Mouse (Mus musculus) 416B (cell line): ENCODE measurements around the gene Ier3.

Experiments
- DNase-seq: peaks from one replicate; pipeline ENCODE4 v3.0.0; 2011; ENCODE audit warnings: low read depth

Ier3 gene

GRCm38 (mm10) chr17:35810900-35811648, 10.4 kb upstream of the Ier3 start:
- DNase-seq = no peak

- no peak for DNase-seq
These were observed 9.2 kb upstream of the Ier3 start for GRCm38 (mm10) chr17:35812307-35812706.

- no peak for DNase-seq
These were observed 8.7 kb upstream of the Ier3 start for GRCm38 (mm10) chr17:35812736-35813135.

- peak; percentile 95 for DNase-seq
These were observed 8.2 kb upstream of the Ier3 start for GRCm38 (mm10) chr17:35813245-35813647.

- DNase-seq = no peak
These were observed 7.8 kb upstream of the Ier3 start for GRCm38 (mm10) chr17:35813653-35814052.

- DNase-seq = no peak
These were observed 6.8 kb upstream of the Ier3 start for GRCm38 (mm10) chr17:35814678-35815077.

- DNase-seq = no peak
These were observed 5.6 kb upstream of the Ier3 start for GRCm38 (mm10) chr17:35815836-35816235.

- no peak for DNase-seq
These were observed 4.8 kb upstream of the Ier3 start for GRCm38 (mm10) chr17:35816686-35817085.

- DNase-seq = no peak
These were observed 4.3 kb upstream of the Ier3 start for GRCm38 (mm10) chr17:35817226-35817625.

- no peak for DNase-seq
These were observed 1.4 kb upstream of the Ier3 start for GRCm38 (mm10) chr17:35820111-35820510.

- no peak for DNase-seq
These were observed 1.1 kb downstream of the Ier3 start for GRCm38 (mm10) chr17:35822564-35822963.

GRCm38 (mm10) chr17:35822964-35823937, 1.8 kb downstream of the Ier3 start, which contains the start of gene Flot1:
Flot1 (plus strand) TSS chr17:35823230.
- DNase-seq = peak; percentile 100

- peak; percentile 64 for DNase-seq
These were observed 2.9 kb downstream of the Ier3 start for GRCm38 (mm10) chr17:35824402-35824801.

- DNase-seq = no peak
These were observed 3.8 kb downstream of the Ier3 start for GRCm38 (mm10) chr17:35825109-35825850.

GRCm38 (mm10) chr17:35829737-35830136, 8.3 kb downstream of the Ier3 start:
- DNase-seq = peak; percentile 57

- DNase-seq = no peak
These were observed 11.1 kb downstream of the Ier3 start for GRCm38 (mm10) chr17:35832400-35833238.

GRCm38 (mm10) chr17:35833239-35833751, 11.8 kb downstream of the Ier3 start:
- DNase-seq = peak; percentile 76

- no peak for DNase-seq
These were observed 12.4 kb downstream of the Ier3 start for GRCm38 (mm10) chr17:35833894-35834293.

GRCm38 (mm10) chr17:35834696-35835422, 13.4 kb downstream of the Ier3 start:
- DNase-seq = no peak

GRCm38 (mm10) chr17:35835424-35836140, 14.1 kb downstream of the Ier3 start:
- no peak for DNase-seq
